Mouse (Mus musculus): Measurements from ENCODE around the gene Myo1d.
A peak's percentile ranks its signal among the peaks of the same experiment; 100 is the strongest.

Myo1d gene

DNA sequence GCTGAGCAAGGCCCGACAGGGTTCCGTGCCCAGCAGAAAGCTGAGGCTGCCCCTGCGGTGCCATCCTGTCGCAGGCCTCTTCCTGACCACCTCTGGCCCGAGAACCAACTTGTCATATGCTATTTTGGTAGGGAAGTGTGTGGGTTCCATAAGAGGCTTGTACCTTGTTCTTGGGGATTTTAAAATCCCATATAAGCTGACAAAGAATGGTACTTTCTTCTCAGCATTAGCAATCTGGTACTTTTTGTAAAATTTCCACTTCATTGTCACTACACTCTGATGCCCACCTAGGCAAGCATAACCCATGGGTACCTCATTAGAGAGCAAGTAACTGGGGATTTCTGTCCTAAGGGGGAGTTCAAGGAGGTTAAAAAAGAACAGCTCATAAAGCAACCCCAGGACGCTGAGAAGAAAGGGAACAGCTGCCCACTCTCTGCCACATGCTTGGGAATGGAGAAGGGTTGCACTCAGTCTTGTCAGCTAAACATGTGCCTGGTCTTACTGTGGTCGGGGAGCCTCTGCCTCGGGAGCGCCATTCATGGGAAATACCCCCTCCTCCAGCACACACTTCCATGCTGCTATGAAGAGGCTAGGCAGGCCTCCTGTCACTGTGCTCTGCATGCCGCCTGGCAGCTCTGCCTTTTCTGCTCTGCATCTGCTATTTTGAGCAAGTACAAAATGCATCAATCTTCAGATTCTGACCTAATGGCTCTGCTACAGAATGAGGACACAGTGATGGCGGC is 281.3 kb downstream of the Myo1d start:
- no peak for DNase-seq

- no peak for DNase-seq
Observed at GRCm38 (mm10) chr11:80497225-80497919, 282.5 kb downstream of the Myo1d start.

DNA sequence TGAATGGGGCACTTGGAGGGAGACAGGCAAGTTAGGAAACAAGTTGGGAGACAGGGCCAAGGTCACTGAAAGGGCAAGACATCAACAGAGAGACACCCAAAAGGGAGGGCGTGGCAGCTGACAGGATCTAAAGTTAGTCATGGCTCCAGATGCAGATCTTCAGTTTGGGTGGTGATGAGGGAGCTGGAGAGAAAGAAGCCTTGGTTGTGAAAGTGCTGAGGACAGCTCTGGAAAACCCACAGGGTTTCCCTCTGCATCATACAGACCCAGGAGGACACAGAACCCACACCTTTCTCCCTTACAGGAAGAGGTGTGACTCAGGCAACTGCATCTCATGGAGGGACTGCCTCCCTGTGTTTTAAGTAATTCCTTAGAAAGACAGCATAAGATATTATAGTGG is 283.2 kb downstream of the Myo1d start:
- no peak for DNase-seq

DNA sequence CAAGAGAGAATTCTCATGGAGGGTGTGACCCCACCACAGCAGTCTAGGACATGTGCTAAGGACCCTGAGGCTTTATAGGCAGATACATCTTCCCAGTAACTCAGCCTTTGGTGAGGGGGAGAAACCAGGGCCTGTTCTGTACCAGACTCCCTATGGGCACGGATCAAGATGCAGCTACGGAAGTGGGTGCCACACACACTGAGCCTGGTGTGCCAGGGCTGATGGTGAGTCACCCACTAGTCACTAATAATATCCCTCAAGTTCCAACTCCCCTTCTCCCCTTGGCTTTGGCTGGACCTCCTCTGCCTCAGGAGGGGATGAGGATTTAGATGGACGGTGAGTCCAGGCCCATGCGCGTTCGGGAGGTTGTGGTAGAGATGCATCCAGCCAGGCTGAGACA is 283.9 kb downstream of the Myo1d start:
- DNase-seq, result no peak

GRCm38 (mm10) chr11:80494852-80495251 is 285.0 kb downstream of the Myo1d start:
- no peak for DNase-seq

- DNase-seq, result no peak
Observed at GRCm38 (mm10) chr11:80493186-80493585, 286.6 kb downstream of the Myo1d start.

- DNase-seq, result no peak
Observed at GRCm38 (mm10) chr11:80490831-80491230, 289.0 kb downstream of the Myo1d start.

- DNase-seq, result peak; percentile 40 to 59
Observed at GRCm38 (mm10) chr11:80489882-80490196, 290.0 kb downstream of the Myo1d start.

GRCm38 (mm10) chr11:80489172-80489881 is 290.5 kb downstream of the Myo1d start:
- peak; percentile 50 to 66 for DNase-seq

- DNase-seq, result no peak
Observed at GRCm38 (mm10) chr11:80487904-80488587, 291.8 kb downstream of the Myo1d start.

DNA sequence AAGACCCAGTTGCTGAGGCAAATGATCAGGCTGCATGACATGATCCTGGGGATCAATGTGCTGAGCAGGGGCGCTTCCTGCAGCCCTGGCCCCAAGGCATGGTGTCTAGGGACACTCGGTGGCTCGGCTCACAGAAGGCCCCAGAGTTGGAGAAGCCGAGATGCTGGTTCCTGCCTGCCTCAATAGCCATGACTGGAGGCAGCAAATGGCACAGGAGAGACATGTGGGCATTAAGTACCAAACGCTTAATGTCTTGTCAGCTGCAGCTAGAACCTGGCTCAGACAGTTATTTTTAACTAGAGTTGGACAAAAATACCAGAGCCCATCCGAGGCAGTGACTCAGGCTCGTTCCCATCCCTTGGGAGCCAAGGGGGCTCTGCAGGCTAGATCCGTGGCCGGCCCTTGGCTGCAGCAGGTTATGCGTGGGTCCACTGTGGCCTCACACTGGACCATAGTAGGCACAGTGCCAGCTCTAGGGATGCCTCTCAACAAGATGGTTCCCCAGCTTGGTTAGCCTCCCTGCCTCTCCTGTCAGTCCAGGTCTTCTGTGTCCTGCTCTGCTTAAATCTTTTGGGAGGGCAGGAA is 294.1 kb downstream of the Myo1d start:
- no peak for DNase-seq

DNA sequence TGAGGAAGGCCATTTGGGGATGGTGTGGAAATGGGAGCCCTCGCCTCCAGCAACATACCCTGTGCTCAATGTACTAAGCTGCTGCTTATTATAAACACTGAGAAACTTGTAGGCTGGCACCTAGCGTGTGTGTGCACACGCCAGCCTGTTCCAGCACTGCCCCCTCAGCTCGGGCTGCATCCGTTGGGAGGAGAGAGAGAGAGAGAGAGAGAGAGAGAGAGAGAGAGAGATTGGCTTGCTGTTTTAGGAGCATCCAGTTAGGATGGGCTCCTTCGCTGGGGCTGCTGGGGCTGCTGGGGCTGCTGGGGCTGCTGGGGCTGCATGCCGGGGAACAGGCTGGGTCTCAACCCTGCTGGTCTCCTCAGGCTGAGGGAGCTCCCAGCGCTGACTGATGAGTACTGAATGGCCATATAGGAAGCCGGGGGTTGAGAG is 294.7 kb downstream of the Myo1d start:
- no peak for DNase-seq

DNA sequence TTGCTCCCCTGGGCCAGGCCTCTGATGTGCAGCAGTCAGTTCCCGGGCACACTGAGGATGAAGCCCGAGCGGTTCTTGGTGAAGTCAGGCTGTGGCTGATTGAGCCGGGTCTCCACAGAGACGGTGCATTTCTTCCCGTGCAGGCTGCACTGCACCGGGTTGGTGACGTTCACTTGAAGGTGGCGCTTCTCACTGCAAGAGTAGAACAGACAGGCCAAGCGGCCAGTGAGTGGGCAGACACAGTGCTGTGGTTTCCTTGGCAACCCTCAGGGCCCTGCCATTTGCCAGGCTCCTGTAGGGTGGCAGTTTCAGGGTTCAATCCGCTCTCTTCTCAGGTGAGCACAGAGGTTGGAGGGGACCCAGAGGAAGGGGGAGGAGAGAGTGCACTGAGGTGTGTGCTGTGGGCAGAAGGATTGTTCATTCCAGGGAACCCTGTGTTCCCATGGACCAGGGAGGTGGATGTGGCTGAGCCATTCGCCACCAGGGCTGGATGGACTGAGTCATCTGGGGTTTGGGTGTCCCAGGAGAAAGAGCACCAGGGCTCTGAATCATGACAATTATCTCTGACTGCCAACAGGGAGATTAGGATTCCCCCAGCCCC is 295.5 kb downstream of the Myo1d start:
- DNase-seq, result no peak

GRCm38 (mm10) chr11:80483536-80484067 is 296.2 kb downstream of the Myo1d start:
- DNase-seq, result no peak

- no peak for DNase-seq
Observed at GRCm38 (mm10) chr11:80482921-80483320, 296.9 kb downstream of the Myo1d start.

- no peak for DNase-seq
Observed at GRCm38 (mm10) chr11:80482347-80482746, 297.5 kb downstream of the Myo1d start.

- DNase-seq, result no peak
Observed at GRCm38 (mm10) chr11:80481409-80482050, 298.3 kb downstream of the Myo1d start.

DNA sequence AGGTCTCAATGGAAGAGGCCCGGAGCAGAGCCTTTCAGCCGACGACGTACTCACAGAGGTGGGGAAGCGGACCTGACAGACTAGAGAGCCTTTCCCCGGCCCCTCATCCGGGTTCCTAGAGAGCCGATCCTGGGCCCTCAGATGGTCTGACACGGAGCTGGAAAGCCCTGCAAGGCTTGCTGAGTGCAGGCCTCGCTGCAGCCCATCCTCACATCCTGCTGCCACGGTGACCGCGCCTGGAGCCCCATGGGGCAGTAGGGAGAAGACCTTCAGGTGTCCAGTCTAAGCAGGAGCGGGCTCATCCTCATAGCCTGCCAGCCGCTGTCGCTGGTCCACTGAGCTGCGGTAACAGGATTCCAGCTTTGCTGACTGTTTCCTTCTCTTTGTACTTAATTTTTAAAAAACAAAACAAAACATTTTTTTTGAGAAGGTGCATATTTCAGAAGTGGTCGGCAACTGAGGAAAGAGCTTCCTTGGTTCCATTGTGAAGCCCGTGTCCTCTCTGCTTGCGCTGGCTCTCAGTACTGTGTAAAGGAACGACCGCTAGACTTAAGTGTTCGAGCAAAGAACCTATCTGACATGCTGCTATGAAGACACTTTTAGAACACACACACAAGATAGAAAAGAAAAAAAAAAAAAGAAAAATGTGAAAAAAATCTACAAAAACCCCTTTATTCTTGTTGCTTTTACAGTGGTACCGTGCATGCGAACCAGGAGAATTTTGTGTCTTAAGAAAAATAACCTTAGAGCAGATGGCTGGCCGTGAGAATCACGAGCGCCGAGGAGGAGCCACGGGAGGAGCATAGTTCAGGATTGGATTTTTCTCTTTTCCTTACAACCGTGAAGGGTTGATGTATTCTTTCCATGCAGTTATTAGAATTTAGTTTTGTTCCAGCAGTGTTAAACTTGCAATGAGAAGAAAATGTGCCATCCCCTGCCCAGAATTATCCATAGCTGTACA is 299.6 kb downstream of the Myo1d start:
- peak in 1 of 2 experiments; percentile 9 for DNase-seq

DNA sequence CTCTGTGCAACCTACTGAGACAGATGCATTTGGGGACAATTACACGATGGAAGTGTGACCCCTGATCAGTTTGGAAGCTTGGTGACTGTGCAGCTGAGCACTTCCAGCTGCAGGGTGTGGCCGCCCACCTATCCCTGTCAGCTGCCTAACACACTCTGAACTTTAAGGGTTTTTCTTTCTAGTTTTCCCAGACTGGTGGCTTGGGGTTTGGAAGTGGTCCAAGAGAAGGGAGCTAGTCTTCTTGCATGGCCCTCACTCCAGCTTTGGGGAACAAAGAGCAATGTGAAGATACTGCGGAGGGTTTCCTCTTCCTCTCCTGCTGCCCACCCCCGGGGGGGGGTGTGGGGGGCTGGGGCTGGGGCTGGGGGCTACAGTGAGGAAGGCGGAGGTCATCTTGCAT is 300.4 kb downstream of the Myo1d start:
- DNase-seq, result no peak

GRCm38 (mm10) chr11:80478694-80479412 is 301.0 kb downstream of the Myo1d start:
- no peak for DNase-seq

Data from thymus, postnatal 36 days (tissue).